11 mouse cellular contexts compared by ENCODE assay signal in the genomic region with DNA sequence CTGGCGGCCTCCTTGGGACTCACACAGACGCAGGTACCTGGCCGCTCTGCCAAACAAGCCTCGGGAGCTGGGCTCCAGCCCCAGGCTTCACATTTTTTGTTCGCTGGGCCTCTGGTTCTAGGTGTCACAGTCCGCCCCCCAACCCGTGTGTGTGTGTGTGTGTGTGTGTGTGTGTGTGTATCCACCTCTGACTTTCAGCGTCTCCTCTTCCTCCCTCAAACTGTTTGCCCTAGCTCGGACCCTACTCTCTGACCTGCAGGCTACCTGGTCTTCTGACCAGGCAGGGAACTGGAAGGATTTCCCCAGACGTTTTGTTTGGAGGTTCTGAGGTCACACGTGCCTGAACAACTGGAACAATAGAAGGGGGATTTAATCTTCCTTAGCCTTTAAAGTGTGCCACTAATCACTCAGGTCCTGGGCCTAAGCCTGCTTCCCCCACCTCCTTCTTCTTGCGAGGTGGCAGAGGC. TPM values are rescaled to one million over a fixed set of nuclear protein-coding genes. Genes with fewer than 3 reads are reported as not detected.
DNase-seq lines count a peak whose midpoint lies in the region; ATAC-seq and TF ChIP-seq lines count a peak whose summit lies in the region.
"Had no signal": no experiment of that assay in that cellular context is flagged by ENCODE, and none has a peak within 500 bp of the region (broad histone marks: within the 10 kb centered on the region; RNA-seq: fewer than 3 reads in every experiment).

No protein-coding gene starts in this region.

- H3K9me3 ChIP-seq in neural tube, embryonic 12.5 days, result no peaks in the 10 kb centered on the region
- no peaks in the 10 kb centered on the region for H3K9me3 ChIP-seq in neural tube, embryonic 15.5 days (replicated peaks)
- no peaks in the 10 kb centered on the region for H3K9me3 ChIP-seq in embryonic facial prominence, embryonic 11.5 days (replicated peaks; ENCODE audit: control insufficient read depth, low read length)
- H3K9me3 ChIP-seq in hindbrain, embryonic 13.5 days, result no peaks in the 10 kb centered on the region
- H3K9me3 ChIP-seq: G1E had no signal

- peak; percentile 8 for DNase-seq in embryonic facial prominence, embryonic 11.5 days (ENCODE audit: low spot score)
- no peak for DNase-seq in urinary bladder, postnatal 36 days (ENCODE audit: low spot score in 2 of 2)
- no peak for DNase-seq in kidney, postnatal 4 days
- no peak for DNase-seq in kidney, adult 9 months

- H3K27me3 ChIP-seq in neural tube, embryonic 12.5 days (replicated peaks), result peaks cover 95% of the 10 kb centered on the region
- peaks cover 93% of the 10 kb centered on the region for H3K27me3 ChIP-seq in neural tube, embryonic 15.5 days (replicated peaks)
- peaks cover 43% of the 10 kb centered on the region for H3K27me3 ChIP-seq in embryonic facial prominence, embryonic 11.5 days (ENCODE audit: control insufficient read depth, insufficient read depth, low read length)
- peaks cover 96% of the 10 kb centered on the region for H3K27me3 ChIP-seq in hindbrain, embryonic 13.5 days
- no peaks in the 10 kb centered on the region for H3K27me3 ChIP-seq in myocyte (ENCODE audit: control insufficient read depth, insufficient read depth, insufficient read length)

- no peaks in the 10 kb centered on the region for H3K79me2 ChIP-seq in myocyte (ENCODE audit: control insufficient read depth, insufficient read depth)

- H3K4me2 ChIP-seq in neural tube, embryonic 12.5 days (replicated peaks), result 0 out of 2 replicates have a peak overlapping the region, but pooled peaks have one; percentile 83
- no peak overlapping the region for H3K4me2 ChIP-seq in neural tube, embryonic 15.5 days
- peak overlapping the region; percentile 66 for H3K4me2 ChIP-seq in embryonic facial prominence, embryonic 11.5 days (ENCODE audit: low read depth, low read length)
- no peak overlapping the region for H3K4me2 ChIP-seq in hindbrain, embryonic 13.5 days
- peak overlapping the region; percentile 100 for H3K4me2 ChIP-seq in myocyte (ENCODE audit: low read depth)

- no peak for TF ChIP-seq POLR2A in myocyte (IDR thresholded peaks at IDR 0.05; ENCODE audit: insufficient read length, low read depth)

- no peak overlapping the region for H3K9ac ChIP-seq in neural tube, embryonic 12.5 days
- H3K9ac ChIP-seq in neural tube, embryonic 15.5 days (replicated peaks), result no peak overlapping the region
- peak overlapping the region; percentile 67 for H3K9ac ChIP-seq in embryonic facial prominence, embryonic 11.5 days (replicated peaks; ENCODE audit: low read length)
- H3K9ac ChIP-seq in hindbrain, embryonic 13.5 days, result no peak overlapping the region

- H3K4me3 ChIP-seq in neural tube, embryonic 12.5 days, result no peak overlapping the region
- H3K4me3 ChIP-seq in neural tube, embryonic 15.5 days (replicated peaks), result no peak overlapping the region
- peak overlapping the region; percentile 59 for H3K4me3 ChIP-seq in embryonic facial prominence, embryonic 11.5 days (ENCODE audit: low read depth, low read length)
- H3K4me3 ChIP-seq in hindbrain, embryonic 13.5 days, result peak overlapping the region; percentile 3; the same call in 1 of the 2 replicates
- peak overlapping the region; percentile 62 for H3K4me3 ChIP-seq in myocyte

- WGBS in neural tube, embryonic 12.5 days, result under 1% methylated on average over 12 of the region's 12 CpGs
- WGBS in neural tube, embryonic 15.5 days, result 0% methylated on average over 11 of the region's 12 CpGs
- WGBS in embryonic facial prominence, embryonic 11.5 days, result 3% methylated on average over 12 of the region's 12 CpGs
- 1% methylated on average over 12 of the region's 12 CpGs for WGBS in hindbrain, embryonic 13.5 days

- H3ac ChIP-seq in myocyte (ENCODE audit: control insufficient read depth, insufficient read length), result no peak overlapping the region

- H3K36me3 ChIP-seq in neural tube, embryonic 12.5 days, result no peaks in the 10 kb centered on the region
- H3K36me3 ChIP-seq in neural tube, embryonic 15.5 days, result no peaks in the 10 kb centered on the region
- no peaks in the 10 kb centered on the region for H3K36me3 ChIP-seq in embryonic facial prominence, embryonic 11.5 days (replicated peaks; ENCODE audit: control insufficient read depth, insufficient read depth, low read depth, low read length)
- H3K36me3 ChIP-seq in hindbrain, embryonic 13.5 days, result no peaks in the 10 kb centered on the region
- H3K36me3 ChIP-seq in myocyte (ENCODE audit: control insufficient read depth, insufficient read depth), result no peaks in the 10 kb centered on the region

- H3K4me1 ChIP-seq in neural tube, embryonic 12.5 days, result peaks cover 14% of the 10 kb centered on the region
- H3K4me1 ChIP-seq in neural tube, embryonic 15.5 days, result peaks cover 19% of the 10 kb centered on the region
- H3K4me1 ChIP-seq in embryonic facial prominence, embryonic 11.5 days (ENCODE audit: control insufficient read depth, insufficient read depth, low read length), result peaks cover 9% of the 10 kb centered on the region
- peaks cover 26% of the 10 kb centered on the region for H3K4me1 ChIP-seq in hindbrain, embryonic 13.5 days (replicated peaks)

- no peak overlapping the region for H3K27ac ChIP-seq in neural tube, embryonic 12.5 days
- H3K27ac ChIP-seq in neural tube, embryonic 15.5 days (replicated peaks), result no peak overlapping the region
- H3K27ac ChIP-seq in embryonic facial prominence, embryonic 11.5 days (replicated peaks; ENCODE audit: low read depth, low read length), result peak overlapping the region; percentile 92
- H3K27ac ChIP-seq in hindbrain, embryonic 13.5 days, result no peak overlapping the region
- H3K27ac ChIP-seq: layer of hippocampus, adult 2 months had no signal

- no peak for ATAC-seq in neural tube, embryonic 12.5 days (ENCODE audit: low FRiP score, low read depth)
- no peak for ATAC-seq in neural tube, embryonic 15.5 days (ENCODE audit: low FRiP score)
- no peak for ATAC-seq in embryonic facial prominence, embryonic 11.5 days (replicated peaks; ENCODE audit: insufficient number of reproducible peaks, low FRiP score, low TSS enrichment, low read depth)
- no peak for ATAC-seq in hindbrain, embryonic 13.5 days (ENCODE audit: low FRiP score)

TF ChIP-seq in myocyte, 11 proteins besides CTCF, POLR2A, EP300 and RAD21:
- TF ChIP-seq MAX (IDR thresholded peaks at IDR 0.05; ENCODE audit: low read depth), result no peak
- no peak for TF ChIP-seq CEBPB (IDR thresholded peaks at IDR 0.05; ENCODE audit: insufficient read depth, poor library complexity, severe bottlenecking)
- no peak for TF ChIP-seq MYOG (IDR thresholded peaks at IDR 0.05; ENCODE audit: control insufficient read depth in 1 of 3, insufficient read depth in 1 of 3, insufficient read length in 2 of 3, low read depth in 2 of 3)
- no peak for TF ChIP-seq USF1 (IDR thresholded peaks at IDR 0.05; ENCODE audit: low read depth)
- no peak for TF ChIP-seq POLR2AphosphoS2 (IDR thresholded peaks at IDR 0.05; ENCODE audit: insufficient read length, low read depth)
- no peak for TF ChIP-seq REST (IDR thresholded peaks at IDR 0.05; ENCODE audit: insufficient read depth, insufficient read length)
- TF ChIP-seq SRF (IDR thresholded peaks at IDR 0.05; ENCODE audit: control insufficient read depth, insufficient read length, low read depth), result no peak
- TF ChIP-seq TCF12 (IDR thresholded peaks at IDR 0.05; ENCODE audit: insufficient read depth, poor library complexity, severe bottlenecking), result no peak
- no peak for TF ChIP-seq MYOD1 (IDR thresholded peaks at IDR 0.05; ENCODE audit: control insufficient read depth in 1 of 3, insufficient read length in 2 of 3, low read depth in 2 of 3)

RNA-seq across cellular contexts. Expression of a gene that starts 3.2 kb away (rescaled TPM):
- polyA plus RNA-seq in neural tube, embryonic 12.5 days (2016; fragmentation: Nextera tagmentation; extraction: Ambion mirVana), result 1.2 and 1.6 TPM in 2 replicates
- polyA plus RNA-seq in neural tube, embryonic 15.5 days (2015; fragmentation: Nextera tagmentation; extraction: Ambion mirVana), result 0.13 and 1.3 TPM in 2 replicates
- 53.9 and 76.2 TPM in 2 replicates for polyA plus RNA-seq in embryonic facial prominence, embryonic 11.5 days (2014; fragmentation: Nextera tagmentation; extraction: Ambion mirVana)
- 0.96 and 1.4 TPM in 2 replicates for polyA plus RNA-seq in hindbrain, embryonic 13.5 days (2015; fragmentation: Nextera tagmentation; extraction: Ambion mirVana)
- polyA plus RNA-seq in myocyte (2012; fragmentation: generic; extraction: Trizol), result 0.64 TPM
- polyA plus RNA-seq: heart, postnatal 0 days had no signal

RNA-seq across cellular contexts. Expression of a gene that starts 15.4 kb away (rescaled TPM):
- 1.4 and 1.6 TPM in 2 replicates for polyA plus RNA-seq in neural tube, embryonic 12.5 days (2016; fragmentation: Nextera tagmentation; extraction: Ambion mirVana)
- polyA plus RNA-seq in neural tube, embryonic 15.5 days (2015; fragmentation: Nextera tagmentation; extraction: Ambion mirVana), result 0.08 and 1.1 TPM in 2 replicates
- polyA plus RNA-seq in embryonic facial prominence, embryonic 11.5 days (2014; fragmentation: Nextera tagmentation; extraction: Ambion mirVana), result 18.0 and 20.3 TPM in 2 replicates
- polyA plus RNA-seq in hindbrain, embryonic 13.5 days (2015; fragmentation: Nextera tagmentation; extraction: Ambion mirVana), result 0.51 and 0.76 TPM in 2 replicates
- polyA plus RNA-seq in myocyte (2012; fragmentation: generic; extraction: Trizol), result 1.7 TPM
- polyA plus RNA-seq: G1E; heart, postnatal 0 days had no signal

Comparison
In these comparisons a context has a peak if more than half of its experiments do, and no peak if none do; other contexts are left out.
1. H3K4me2 ChIP-seq: peak in neural tube, embryonic 12.5 days (single experiment), embryonic facial prominence, embryonic 11.5 days (single experiment) and myocyte (single experiment); none in neural tube, embryonic 15.5 days (single experiment) and hindbrain, embryonic 13.5 days (single experiment).
2. H3K4me3 ChIP-seq: peak in embryonic facial prominence, embryonic 11.5 days (single experiment), hindbrain, embryonic 13.5 days (single experiment) and myocyte (single experiment); none in neural tube, embryonic 12.5 days (single experiment) and neural tube, embryonic 15.5 days (single experiment).
3. RNA of a gene that starts 3.2 kb away (polyA plus RNA-seq): 53.9 to 76.2 TPM in embryonic facial prominence, embryonic 11.5 days; 1.2 to 1.6 TPM in neural tube, embryonic 12.5 days, 0.96 to 1.4 TPM in hindbrain, embryonic 13.5 days, 0.64 TPM in myocyte (single experiment) and 0.13 to 1.3 TPM in neural tube, embryonic 15.5 days; every median in the first group is over 10 times any median in the second.